Mouse (Mus musculus) c-Kit-positive CD71-positive TER-119-negative erythroid progenitor cells, embryonic 14.5 days (primary cell): Measurements from ENCODE around the gene Rab9.
"Not testable (repeated sequence)": the region's sequence is repeated elsewhere in the genome, so short reads cannot be mapped to it uniquely, and the experiment has no call there.

Source experiments
- DNase-seq: peaks from one replicate; pipeline ENCODE4 v3.0.0-alpha.2; 2013; ENCODE audit warnings: low read depth

Rab9 gene

GRCm38 (mm10) chrX:166479365-166479983, at the start of gene Rab9:
Gene Rab9, minus strand, starts transcription at chrX:166479867.
- DNase-seq = peak; percentile 72

GRCm38 (mm10) chrX:166528126-166528525, 48.5 kb upstream of the Rab9 start:
- DNase-seq = no peak

GRCm38 (mm10) chrX:166525637-166526315, 46.1 kb upstream of the Rab9 start:
- DNase-seq = no peak

GRCm38 (mm10) chrX:166520782-166521181, 41.1 kb upstream of the Rab9 start:
- no peak for DNase-seq

GRCm38 (mm10) chrX:166518345-166518744, 38.7 kb upstream of the Rab9 start, which contains the start of gene Tceanc:
Gene Tceanc, minus strand, starts transcription at chrX:166518567.
- no peak for DNase-seq

- no peak for DNase-seq
Measured at GRCm38 (mm10) chrX:166516631-166517030, 37.0 kb upstream of the Rab9 start.

GRCm38 (mm10) chrX:166515923-166516322, 36.3 kb upstream of the Rab9 start:
- no peak for DNase-seq

GRCm38 (mm10) chrX:166514035-166514434, 34.4 kb upstream of the Rab9 start:
- DNase-seq = not testable (repeated sequence)

- peak; percentile 42 for DNase-seq
Measured at GRCm38 (mm10) chrX:166512071-166512470, 32.4 kb upstream of the Rab9 start.

- no peak for DNase-seq
Measured at GRCm38 (mm10) chrX:166511107-166511506, 31.4 kb upstream of the Rab9 start.

- DNase-seq = peak; percentile 83
Measured at GRCm38 (mm10) chrX:166509761-166510738, 30.4 kb upstream of the Rab9 start.

- no peak for DNase-seq
Measured at GRCm38 (mm10) chrX:166504421-166504820, 24.8 kb upstream of the Rab9 start.

- no peak for DNase-seq
Measured at GRCm38 (mm10) chrX:166499496-166500190, 20.0 kb upstream of the Rab9 start.

- no peak for DNase-seq
Measured at GRCm38 (mm10) chrX:166497771-166498170, 18.1 kb upstream of the Rab9 start.

- DNase-seq = no peak
Measured at GRCm38 (mm10) chrX:166495052-166495451, 15.4 kb upstream of the Rab9 start.

GRCm38 (mm10) chrX:166478631-166479364, 869 bp downstream of the Rab9 start:
- peak; percentile 15 for DNase-seq

GRCm38 (mm10) chrX:166477393-166477792, 2.3 kb downstream of the Rab9 start:
- no peak for DNase-seq

- DNase-seq = no peak
Measured at GRCm38 (mm10) chrX:166472612-166473011, 7.1 kb downstream of the Rab9 start.

- no peak for DNase-seq
Measured at GRCm38 (mm10) chrX:166468321-166468720, 11.3 kb downstream of the Rab9 start.

GRCm38 (mm10) chrX:166455525-166455924, 24.1 kb downstream of the Rab9 start:
- no peak for DNase-seq

- DNase-seq = no peak
Measured at GRCm38 (mm10) chrX:166454331-166454730, 25.3 kb downstream of the Rab9 start.
